ENCODE assay signal across 4 mouse cellular contexts in the genomic region with DNA sequence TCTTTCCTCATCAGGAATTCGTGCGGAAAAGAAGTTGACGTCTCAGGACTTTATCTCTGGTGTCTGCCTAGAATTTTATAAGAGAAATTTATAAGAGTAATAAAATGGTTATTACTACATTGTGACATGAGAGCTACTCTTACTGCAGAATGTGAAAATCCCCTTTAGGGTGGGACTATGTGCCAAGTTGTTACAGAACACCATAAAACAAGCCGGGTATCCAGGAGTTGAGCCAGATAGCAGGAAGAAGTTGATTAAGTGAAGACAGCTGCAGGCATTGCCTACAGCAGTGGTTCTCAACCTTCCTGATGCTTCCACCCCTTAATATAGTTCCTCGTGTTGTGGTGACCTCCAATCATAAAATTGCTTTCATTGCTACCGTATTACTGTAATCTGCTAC. TPM values are rescaled to one million over a fixed set of nuclear protein-coding genes. Genes with fewer than 3 reads are reported as not detected.
DNase-seq lines count a peak whose midpoint lies in the region; ATAC-seq and TF ChIP-seq lines count a peak whose summit lies in the region.
"Not testable (repeated sequence)": the region's sequence is repeated elsewhere in the genome, so short reads cannot be mapped to it uniquely, and the experiment has no call there.
"Had no signal": no experiment of that assay in that cellular context is flagged by ENCODE, and none has a peak within 500 bp of the region (broad histone marks: within the 10 kb centered on the region; RNA-seq: fewer than 3 reads in every experiment).

No protein-coding gene starts in this region.

- not testable (repeated sequence) for H3K27me3 ChIP-seq in limb, embryonic 13.5 days; limb, embryonic 14.5 days (ENCODE audit: control insufficient read depth, insufficient read depth, low read length)

- not testable (repeated sequence) for H3K4me1 ChIP-seq in limb, embryonic 13.5 days; limb, embryonic 14.5 days (ENCODE audit: control insufficient read depth, insufficient read depth, low read length)

- not testable (repeated sequence) for H3K9me3 ChIP-seq in limb, embryonic 13.5 days; limb, embryonic 14.5 days (ENCODE audit: control insufficient read depth, low read length)

- H3K9ac ChIP-seq in limb, embryonic 13.5 days; limb, embryonic 14.5 days (ENCODE audit: low read depth, low read length, severe bottlenecking): not testable (repeated sequence)

- DNase-seq in limb, embryonic 14.5 days (ENCODE audit: low spot score), result not testable (repeated sequence)

- TF ChIP-seq POLR2A in limb, embryonic 14.5 days (IDR thresholded peaks at IDR 0.05; ENCODE audit: borderline replicate concordance, extremely low read depth, insufficient read depth, insufficient read length), result not testable (repeated sequence)

- H3K4me2 ChIP-seq in limb, embryonic 13.5 days (replicated peaks); limb, embryonic 14.5 days (replicated peaks; ENCODE audit: low read depth, low read length, severe bottlenecking): not testable (repeated sequence)

- WGBS in limb, embryonic 13.5 days, result no CpG with 5 or more reads among the region's 6 CpGs
- no CpG with 5 or more reads among the region's 6 CpGs for WGBS in limb, embryonic 14.5 days

- peak; percentile 73 for ATAC-seq in limb, embryonic 13.5 days (ENCODE audit: low FRiP score, low read depth)
- ATAC-seq in limb, embryonic 14.5 days (ENCODE audit: low FRiP score, low read depth), result peak; percentile 79

- H3K27ac ChIP-seq in limb, embryonic 13.5 days; limb, embryonic 14.5 days (replicated peaks; ENCODE audit: low read depth, low read length): not testable (repeated sequence)

- not testable (repeated sequence) for H3K4me3 ChIP-seq in limb, embryonic 13.5 days; limb, embryonic 14.5 days (replicated peaks; ENCODE audit: low read length)

- not testable (repeated sequence) for H3K36me3 ChIP-seq in limb, embryonic 13.5 days; limb, embryonic 14.5 days (ENCODE audit: control insufficient read depth, insufficient read depth, low read length)

RNA-seq across cellular contexts. Expression of a gene that starts 30.7 kb away (rescaled TPM):
- polyA plus RNA-seq in limb, embryonic 13.5 days (2015; fragmentation: Nextera tagmentation; extraction: Ambion mirVana), result 0.08 and 0.22 TPM in 2 replicates
- polyA plus RNA-seq in limb, embryonic 14.5 days (2012; rRNA removed), result 0.28 and 0.74 TPM in 2 replicates
- not detected in 2 replicates for polyA plus RNA-seq in limb, embryonic 14.5 days (2014; fragmentation: Nextera tagmentation; extraction: Ambion mirVana)
- polyA plus RNA-seq: CD4-positive, CD25-positive, alpha-beta regulatory T cell, adult 4 months; G1E had no signal

RNA-seq across cellular contexts. Expression of a gene that starts 31.0 kb away (rescaled TPM):
- 24.4 and 24.9 TPM in 2 replicates for polyA plus RNA-seq in limb, embryonic 13.5 days (2015; fragmentation: Nextera tagmentation; extraction: Ambion mirVana)
- 29.4 and 31.4 TPM in 2 replicates for polyA plus RNA-seq in limb, embryonic 14.5 days (2012; rRNA removed)
- polyA plus RNA-seq in limb, embryonic 14.5 days (2014; fragmentation: Nextera tagmentation; extraction: Ambion mirVana), result 29.3 and 29.5 TPM in 2 replicates

RNA-seq across cellular contexts. Expression of a gene that starts 48.4 kb away (rescaled TPM):
- polyA plus RNA-seq in limb, embryonic 13.5 days (2015; fragmentation: Nextera tagmentation; extraction: Ambion mirVana), result 35.7 and 37.8 TPM in 2 replicates
- 12.5 and 16.4 TPM in 2 replicates for polyA plus RNA-seq in limb, embryonic 14.5 days (2012; rRNA removed)
- polyA plus RNA-seq in limb, embryonic 14.5 days (2014; fragmentation: Nextera tagmentation; extraction: Ambion mirVana), result 30.7 and 32.5 TPM in 2 replicates
